Mouse (Mus musculus): ENCODE measurements at regions not wholly inside any gene's neighbourhood (a gene's known extent, or its start where the extent isn't known, plus 50 kb on each side); places are given as distances from the start of the nearest gene placed in this dataset.

DNA sequence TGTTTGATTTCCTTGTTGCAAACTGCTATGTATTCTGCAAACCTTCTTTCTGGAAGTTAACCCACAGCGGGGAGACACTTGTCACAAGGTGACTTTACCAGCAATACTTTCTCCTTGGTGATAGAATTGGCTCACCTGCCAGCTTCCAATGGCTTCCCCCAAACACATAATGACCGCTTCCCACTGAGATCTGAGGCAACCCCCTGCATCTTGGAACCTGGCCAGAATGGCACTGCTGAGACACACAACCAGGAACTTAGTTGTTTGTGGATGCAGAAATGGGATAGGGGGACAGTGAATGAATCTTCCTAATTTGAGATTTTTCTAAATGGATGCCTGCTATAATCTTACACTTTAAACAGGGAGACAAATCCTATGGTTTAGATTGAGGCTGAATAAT is 224.3 kb upstream of the Dph6 start:
- H3K79me2 ChIP-seq (ENCODE audit: control insufficient read depth, insufficient read depth, low read length, poor library complexity), result no peaks in the 10 kb centered on the region
- no peaks in the 10 kb centered on the region for H3K4me1 ChIP-seq (ENCODE audit: control insufficient read depth in 1 of 2, insufficient read depth in 2 of 2, low read length in 2 of 2)
- H3K9me3 ChIP-seq (replicated peaks; ENCODE audit: insufficient read depth, low read length), result no peaks in the 10 kb centered on the region
- no peak overlapping the region for H3K27ac ChIP-seq (ENCODE audit: control insufficient read depth, low read depth, low read length)
- TF ChIP-seq ZKSCAN1 (IDR thresholded peaks at IDR 0.05; ENCODE audit: low read depth, low read length) (no peak), CHD1 (IDR thresholded peaks at IDR 0.05; ENCODE audit: low read depth, low read length) (no peak), ZNF384 (IDR thresholded peaks at IDR 0.05; ENCODE audit: low read depth, low read length) (no peak), GATA1 (IDR thresholded peaks at IDR 0.05; ENCODE audit: low read depth, low read length) (no peak), ELF1 (IDR thresholded peaks at IDR 0.05; ENCODE audit: low read depth, low read length) (no peak), MAZ (IDR thresholded peaks at IDR 0.05; ENCODE audit: low read depth, low read length) (no peak), JUND (IDR thresholded peaks at IDR 0.05; ENCODE audit: low read depth, low read length) (no peak), MAFK (IDR thresholded peaks at IDR 0.05; ENCODE audit: borderline replicate concordance, low read depth, low read length) (no peak), ZC3H11A (IDR thresholded peaks at IDR 0.05; ENCODE audit: low read depth, low read length) (no peak), NELFE (IDR thresholded peaks at IDR 0.05; ENCODE audit: low read depth, low read length) (no peak), RCOR1 (IDR thresholded peaks at IDR 0.05; ENCODE audit: low read depth, low read length) (no peak), KAT2A (conservative IDR thresholded peaks at IDR 0.05; ENCODE audit: low read depth, low read length) (no peak), EP300 (IDR thresholded peaks at IDR 0.05; ENCODE audit: low read depth in 1 of 2, low read length in 2 of 2) (no peak), BHLHE40 (IDR thresholded peaks at IDR 0.05; ENCODE audit: borderline replicate concordance, low read depth, low read length) (no peak), RAD21 (IDR thresholded peaks at IDR 0.05; ENCODE audit: low read depth, low read length) (no peak)
- no peak overlapping the region for H3K9ac ChIP-seq (ENCODE audit: control insufficient read depth, low read depth, low read length, poor library complexity, severe bottlenecking)
- no peaks in the 10 kb centered on the region for H3K36me3 ChIP-seq (ENCODE audit: control insufficient read depth in 1 of 2, insufficient read depth in 2 of 2, low read length in 2 of 2)
- no peak for DNase-seq (ENCODE audit: low read depth, low spot score)
- no peak overlapping the region for H3K4me3 ChIP-seq (ENCODE audit: control insufficient read depth in 1 of 2, insufficient read depth in 1 of 2, low read depth in 2 of 2, low read length in 2 of 2)
- no peaks in the 10 kb centered on the region for H3K27me3 ChIP-seq (ENCODE audit: control insufficient read depth in 1 of 2, insufficient read depth in 2 of 2, low read length in 2 of 2)

GRCm38 (mm10) chr2:114879784-114880183 is 225.0 kb upstream of the Dph6 start:
- no peak overlapping the region for H3K27ac ChIP-seq (ENCODE audit: control insufficient read depth, low read depth, low read length)
- no peaks in the 10 kb centered on the region for H3K79me2 ChIP-seq (ENCODE audit: control insufficient read depth, insufficient read depth, low read length, poor library complexity)
- TF ChIP-seq MAX (IDR thresholded peaks at IDR 0.05; ENCODE audit: low read length) (no peak), EP300 (IDR thresholded peaks at IDR 0.05; ENCODE audit: low read depth in 1 of 2, low read length in 2 of 2) (no peak)
- H3K27me3 ChIP-seq (ENCODE audit: control insufficient read depth in 1 of 2, insufficient read depth in 2 of 2, low read length in 2 of 2), result no peaks in the 10 kb centered on the region
- H3K9ac ChIP-seq (ENCODE audit: control insufficient read depth, low read depth, low read length, poor library complexity, severe bottlenecking), result no peak overlapping the region
- no peaks in the 10 kb centered on the region for H3K36me3 ChIP-seq (ENCODE audit: control insufficient read depth in 1 of 2, insufficient read depth in 2 of 2, low read length in 2 of 2)
- H3K9me3 ChIP-seq (replicated peaks; ENCODE audit: insufficient read depth, low read length), result no peaks in the 10 kb centered on the region
- no peak overlapping the region for H3K4me3 ChIP-seq (ENCODE audit: control insufficient read depth in 1 of 2, insufficient read depth in 1 of 2, low read depth in 2 of 2, low read length in 2 of 2)
- DNase-seq (ENCODE audit: low read depth, low spot score), result no peak
- H3K4me1 ChIP-seq (ENCODE audit: control insufficient read depth in 1 of 2, insufficient read depth in 2 of 2, low read length in 2 of 2), result no peaks in the 10 kb centered on the region

Measured in MEL (cell line).